Comparison of ENCODE assay signal across 7 mouse cellular contexts in the genomic region with DNA sequence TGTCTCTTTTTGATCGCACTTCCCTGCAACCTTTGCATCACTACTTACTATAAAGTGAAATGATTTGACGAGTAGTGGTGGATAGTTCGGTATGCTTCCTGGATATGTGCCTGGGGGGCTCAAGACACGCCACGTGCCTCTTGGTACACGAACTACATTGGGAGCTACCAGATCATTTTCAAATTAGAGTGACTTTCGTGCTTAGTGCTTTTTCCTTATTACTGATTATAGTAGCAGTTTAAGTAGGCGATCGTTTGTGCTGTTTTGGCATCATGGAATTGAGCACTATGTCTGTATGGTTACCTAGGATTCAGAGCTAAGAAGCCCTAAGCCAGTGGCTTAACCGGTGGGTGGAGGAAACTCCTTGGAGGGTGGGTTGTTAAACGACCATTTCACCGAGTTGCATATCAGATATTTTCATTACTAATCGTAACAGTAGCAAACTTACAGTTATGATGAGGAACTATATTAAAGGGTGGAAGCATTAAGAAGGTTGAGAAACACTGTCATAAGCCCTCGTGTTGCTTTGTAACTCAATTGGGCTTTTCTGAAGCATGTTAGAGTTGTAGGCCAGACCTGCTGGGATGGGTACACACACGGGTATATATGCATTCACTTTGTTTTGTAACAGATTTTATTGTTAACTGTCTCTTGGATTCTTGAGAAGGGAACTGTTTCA. TPM values are rescaled to one million over a fixed set of nuclear protein-coding genes. Genes with fewer than 3 reads are reported as not detected.
DNase-seq lines count a peak whose midpoint lies in the region; ATAC-seq and TF ChIP-seq lines count a peak whose summit lies in the region.

No protein-coding gene starts in this region.

- TF ChIP-seq CTCF in lung, embryonic 14.5 days (IDR thresholded peaks at IDR 0.05; ENCODE audit: low read depth) = no peak
- no peak for TF ChIP-seq CTCF in intestine, postnatal 0 days (IDR thresholded peaks at IDR 0.05; ENCODE audit: low read depth)

- H3K9ac ChIP-seq in lung, embryonic 14.5 days = peak overlapping the region; percentile 90
- peak overlapping the region; percentile 94 for H3K9ac ChIP-seq in embryonic facial prominence, embryonic 13.5 days
- H3K9ac ChIP-seq in intestine, postnatal 0 days (ENCODE audit: low read depth, low read length) = peak overlapping the region; percentile 87

- peak overlapping the region; percentile 81 for H3K4me3 ChIP-seq in lung, embryonic 14.5 days (ENCODE audit: low read depth, low read length)
- H3K4me3 ChIP-seq in embryonic facial prominence, embryonic 13.5 days = peak overlapping the region; percentile 91
- peak overlapping the region; percentile 93 for H3K4me3 ChIP-seq in intestine, postnatal 0 days (ENCODE audit: low read depth, low read length)

- peaks cover 32% of the 10 kb centered on the region for H3K36me3 ChIP-seq in lung, embryonic 14.5 days (ENCODE audit: insufficient read depth)
- H3K36me3 ChIP-seq in embryonic facial prominence, embryonic 13.5 days = peaks cover 30% of the 10 kb centered on the region
- H3K36me3 ChIP-seq in intestine, postnatal 0 days (ENCODE audit: control insufficient read depth, insufficient read depth) = peaks cover 20% of the 10 kb centered on the region

- no peaks in the 10 kb centered on the region for H3K27me3 ChIP-seq in lung, embryonic 14.5 days (ENCODE audit: insufficient read depth, low read length)
- H3K27me3 ChIP-seq in embryonic facial prominence, embryonic 13.5 days = no peaks in the 10 kb centered on the region
- no peaks in the 10 kb centered on the region for H3K27me3 ChIP-seq in intestine, postnatal 0 days (replicated peaks; ENCODE audit: control insufficient read depth, insufficient read depth, low read length)

- peaks cover 4% of the 10 kb centered on the region; the same call in 1 of the 2 replicates for H3K4me1 ChIP-seq in lung, embryonic 14.5 days (ENCODE audit: insufficient read depth)
- H3K4me1 ChIP-seq in embryonic facial prominence, embryonic 13.5 days = peaks cover 13% of the 10 kb centered on the region
- H3K4me1 ChIP-seq in intestine, postnatal 0 days (replicated peaks; ENCODE audit: control insufficient read depth, insufficient read depth, low read length) = no peaks in the 10 kb centered on the region

- H3K9me3 ChIP-seq in lung, embryonic 14.5 days (ENCODE audit: low read depth, low read length) = no peaks in the 10 kb centered on the region
- no peaks in the 10 kb centered on the region for H3K9me3 ChIP-seq in embryonic facial prominence, embryonic 13.5 days
- no peaks in the 10 kb centered on the region for H3K9me3 ChIP-seq in intestine, postnatal 0 days (ENCODE audit: control insufficient read depth)

- WGBS in lung, embryonic 14.5 days = 3% methylated on average over 15 of the region's 15 CpGs
- WGBS in embryonic facial prominence, embryonic 13.5 days = 4% methylated on average over 15 of the region's 15 CpGs
- WGBS in intestine, postnatal 0 days = under 1% methylated on average over 15 of the region's 15 CpGs

- ATAC-seq in lung, embryonic 14.5 days (ENCODE audit: insufficient read depth) = 0 out of 2 replicates have a peak, but pooled peaks have one; percentile 9
- 0 out of 2 replicates have a peak, but pooled peaks have one; percentile 22 for ATAC-seq in embryonic facial prominence, embryonic 13.5 days (ENCODE audit: insufficient number of reproducible peaks, insufficient read depth, low FRiP score, low TSS enrichment, low read depth)
- no peak for ATAC-seq in intestine, postnatal 0 days

- H3K27ac ChIP-seq in lung, embryonic 14.5 days (ENCODE audit: low read depth) = peak overlapping the region; percentile 87
- H3K27ac ChIP-seq in embryonic facial prominence, embryonic 13.5 days = peak overlapping the region; percentile 87
- H3K27ac ChIP-seq in intestine, postnatal 0 days (ENCODE audit: low read depth, low read length) = peak overlapping the region; percentile 86

- H3K4me2 ChIP-seq in lung, embryonic 14.5 days = peak overlapping the region; percentile 88
- H3K4me2 ChIP-seq in embryonic facial prominence, embryonic 13.5 days = peak overlapping the region; percentile 77
- H3K4me2 ChIP-seq in intestine, postnatal 0 days (replicated peaks; ENCODE audit: low read depth) = peak overlapping the region; percentile 68

- DNase-seq in lung, embryonic 14.5 days = no peak
- no peak for DNase-seq in lung, adult 18-20 months
- peak; percentile 30 for DNase-seq in retina, embryonic 14.5 days (ENCODE audit: low spot score)
- no peak for DNase-seq in cerebellum, postnatal 36 days
- no peak for DNase-seq in layer of hippocampus, postnatal 10 days (ENCODE audit: low spot score in 2 of 2)

RNA-seq across cellular contexts. Expression of a gene that starts 0.8 kb away (rescaled TPM):
- 185 TPM in 2 replicates for polyA plus RNA-seq in lung, embryonic 14.5 days (2014; fragmentation: Nextera tagmentation; extraction: Ambion mirVana)
- polyA plus RNA-seq in embryonic facial prominence, embryonic 13.5 days (2015; fragmentation: Nextera tagmentation; extraction: Ambion mirVana) = 185 and 187 TPM in 2 replicates
- polyA plus RNA-seq in intestine, postnatal 0 days (2015; fragmentation: Nextera tagmentation; extraction: Ambion mirVana) = 28.7 and 30.7 TPM in 2 replicates
- total RNA-seq in layer of hippocampus, postnatal 10 days (2021) = 10 to 100 TPM; 71.5 to 79.5 TPM

RNA-seq across cellular contexts. Expression of a gene that starts 24.3 kb away (rescaled TPM):
- polyA plus RNA-seq in lung, embryonic 14.5 days (2014; fragmentation: Nextera tagmentation; extraction: Ambion mirVana) = 5.8 and 6.4 TPM in 2 replicates
- polyA plus RNA-seq in embryonic facial prominence, embryonic 13.5 days (2015; fragmentation: Nextera tagmentation; extraction: Ambion mirVana) = 3.8 and 4.7 TPM in 2 replicates
- polyA plus RNA-seq in intestine, postnatal 0 days (2015; fragmentation: Nextera tagmentation; extraction: Ambion mirVana) = 3.3 and 3.4 TPM in 2 replicates
- 10 to 100 TPM; 18.1 to 19.0 TPM for total RNA-seq in layer of hippocampus, postnatal 10 days (2021)

RNA-seq across cellular contexts. Expression of a gene that starts 36.9 kb away (rescaled TPM):
- 35.8 and 39.8 TPM in 2 replicates for polyA plus RNA-seq in lung, embryonic 14.5 days (2014; fragmentation: Nextera tagmentation; extraction: Ambion mirVana)
- polyA plus RNA-seq in embryonic facial prominence, embryonic 13.5 days (2015; fragmentation: Nextera tagmentation; extraction: Ambion mirVana) = 42.4 and 46.9 TPM in 2 replicates
- 7.6 and 8.9 TPM in 2 replicates for polyA plus RNA-seq in intestine, postnatal 0 days (2015; fragmentation: Nextera tagmentation; extraction: Ambion mirVana)
- total RNA-seq in layer of hippocampus, postnatal 10 days (2021) = 1 to 10 TPM; 1.8 to 2.6 TPM

RNA-seq across cellular contexts. Expression of a gene that starts 37.4 kb away (rescaled TPM):
- 48.1 and 52.5 TPM in 2 replicates for polyA plus RNA-seq in lung, embryonic 14.5 days (2014; fragmentation: Nextera tagmentation; extraction: Ambion mirVana)
- polyA plus RNA-seq in embryonic facial prominence, embryonic 13.5 days (2015; fragmentation: Nextera tagmentation; extraction: Ambion mirVana) = 50.9 and 52.3 TPM in 2 replicates
- 111 and 112 TPM in 2 replicates for polyA plus RNA-seq in intestine, postnatal 0 days (2015; fragmentation: Nextera tagmentation; extraction: Ambion mirVana)
- total RNA-seq in layer of hippocampus, postnatal 10 days (2021) = 10 to 100 TPM; 31.5 to 32.6 TPM
